Mouse (Mus musculus): ENCODE measurements around the gene 1110008P14Rik.

DNA sequence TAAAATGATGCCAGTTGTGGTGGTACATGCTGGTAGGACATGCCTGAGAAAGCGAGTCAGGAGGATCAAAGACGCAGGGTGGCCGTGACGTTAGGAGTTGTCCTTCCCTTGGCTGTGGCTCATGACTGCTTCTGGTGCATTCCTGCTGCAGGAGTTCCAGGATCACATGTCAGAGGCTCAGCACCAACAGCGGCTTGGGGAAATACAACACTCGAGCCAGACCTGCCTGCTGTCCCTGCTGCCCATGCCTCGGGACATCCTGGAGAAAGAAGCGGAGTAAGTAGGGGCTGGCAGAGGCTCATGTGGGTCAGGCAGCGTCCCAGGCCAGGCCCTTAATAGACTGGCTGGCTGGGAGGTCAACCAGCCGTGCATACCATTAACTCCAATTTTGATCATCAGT, 7.5 kb downstream of the 1110008P14Rik start:
- TF ChIP-seq CTCF (IDR thresholded peaks at IDR 0.05; ENCODE audit: low read depth, low read length): no peak
- no peak for TF ChIP-seq POLR2AphosphoS5 (IDR thresholded peaks at IDR 0.05; ENCODE audit: insufficient replicate concordance, low read depth, low read length)
- no peak for TF ChIP-seq GATA2 (IDR thresholded peaks at IDR 0.05; ENCODE audit: borderline replicate concordance, low read depth, low read length)
- TF ChIP-seq GATA1 (IDR thresholded peaks at IDR 0.05; ENCODE audit: borderline replicate concordance, low read length): no peak
- TF ChIP-seq TAL1 (conservative IDR thresholded peaks at IDR 0.05; ENCODE audit: low read depth, low read length): no peak

Data from G1E (cell line).